Mouse (Mus musculus) intestine, embryonic 14.5 days (tissue): ENCODE results near the gene Rbm7. TPM values are rescaled to one million over a fixed set of nuclear protein-coding genes. Genes with fewer than 3 reads are reported as not detected.

Experiments
- ATAC-seq: fragments of 200-750 bp; cut with Nextera tagmentation; replicated peaks from 2 replicates; pipeline ENCODE4 v1.8.0; 2017; ENCODE audit warnings: low read depth, moderate number of reproducible peaks, moderate TSS enrichment, moderate library complexity; ENCODE audit not compliant: low FRiP score, low TSS enrichment
- DNase-seq: peaks from one replicate; pipeline ENCODE4 v3.0.0-alpha.2; 2018; ENCODE audit warnings: low spot score
- H3K27ac ChIP-seq: fragments of 300-500 bp; sonication (generic); 2 replicates; pipeline ENCODE4 v1.5.1; 2014; ENCODE audit warnings: low read depth, mild to moderate bottlenecking, control low read depth
- H3K27me3 ChIP-seq: fragments of 300-500 bp; sonication (generic); replicated peaks from 2 replicates; pipeline ENCODE4 v1.6.1; 2014; ENCODE audit warnings: low read length, control low read depth; ENCODE audit not compliant: control insufficient read depth, insufficient read depth
- H3K36me3 ChIP-seq: fragments of 300-500 bp; sonication (generic); 2 replicates; pipeline ENCODE4 v1.6.1; 2014; ENCODE audit warnings: low read length, control low read depth; ENCODE audit not compliant: control insufficient read depth, insufficient read depth
- H3K4me1 ChIP-seq: fragments of 300-500 bp; sonication (generic); replicated peaks from 2 replicates; pipeline ENCODE4 v1.6.1; 2014; ENCODE audit warnings: low read length, control low read depth, mixed read lengths; ENCODE audit not compliant: control insufficient read depth, insufficient read depth
- H3K4me2 ChIP-seq: fragments of 300-500 bp; sonication (generic); 2 replicates; pipeline ENCODE4 v1.6.1; 2014; ENCODE audit warnings: low read length
- H3K4me3 ChIP-seq: fragments of 300-500 bp; sonication (generic); 2 replicates; pipeline ENCODE4 v1.5.1; 2014; ENCODE audit warnings: low read depth, low read length, control low read depth, mixed read lengths
- H3K9ac ChIP-seq: fragments of 300-500 bp; sonication (generic); 2 replicates; pipeline ENCODE4 v1.6.1; 2014; ENCODE audit warnings: mild to moderate bottlenecking, low read length
- H3K9me3 ChIP-seq: fragments of 300-500 bp; sonication (generic); 2 replicates; pipeline ENCODE4 v1.6.1; 2016; ENCODE audit warnings: low read length, control low read depth; ENCODE audit not compliant: control insufficient read depth
- WGBS: fragments of 180-500 bp; shearing (Covaris S2); extraction: QIAGEN DNeasy Blood & Tissue Kit; methylation state at CpG from one replicate; pipeline ENCODE4 v1.1.7; 2014; 5-methylcytosine and 5-hydroxymethylcytosine counted together
- polyA plus RNA-seq: library from polyadenylated mRNA; unstranded; fragments of >200 nt; fragmentation: Nextera tagmentation; extraction: Ambion mirVana; gene quantifications from 2 replicates; pipeline ENCODE4 v1.2.1, GENCODE M21; 2014

The Rbm7 gene
- polyA plus RNA-seq, 1 experiment from 2014 or later, result 109 TPM

DNA sequence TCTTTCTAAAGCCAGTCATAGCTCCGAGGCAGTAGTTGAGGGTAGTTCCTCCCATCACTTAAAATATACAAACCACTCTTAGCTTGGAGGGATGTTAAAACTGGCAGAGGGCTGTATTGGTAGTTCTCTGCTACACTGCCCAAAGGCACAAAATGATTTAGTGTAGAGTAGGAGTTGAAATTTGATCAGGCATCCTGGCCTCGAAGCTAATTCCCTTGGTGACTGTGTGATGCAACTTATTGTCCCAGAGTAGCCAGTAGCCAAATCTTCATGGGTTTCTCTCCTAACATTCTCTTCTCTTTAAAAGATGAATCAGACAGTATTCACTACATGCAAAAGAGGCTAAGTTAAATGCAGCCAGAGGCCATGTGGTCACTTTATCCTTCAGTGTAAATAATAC, 7.9 kb upstream of the Rbm7 start:
- DNase-seq (no peak), ATAC-seq (no peak)
- no peak overlapping the region for H3K9ac ChIP-seq
- 58% methylated on average over 2 of the region's 2 CpGs for WGBS
- no peaks in the 10 kb centered on the region for H3K4me1 ChIP-seq
- H3K27ac ChIP-seq, result no peak overlapping the region
- no peaks in the 10 kb centered on the region for H3K36me3 ChIP-seq
- H3K27me3 ChIP-seq, result 0 out of 2 replicates have a peak, but pooled peaks cover 6% of the 10 kb centered on the region
- H3K4me2 ChIP-seq, result no peak overlapping the region
- H3K4me3 ChIP-seq, result no peak overlapping the region
- no peaks in the 10 kb centered on the region for H3K9me3 ChIP-seq

DNA sequence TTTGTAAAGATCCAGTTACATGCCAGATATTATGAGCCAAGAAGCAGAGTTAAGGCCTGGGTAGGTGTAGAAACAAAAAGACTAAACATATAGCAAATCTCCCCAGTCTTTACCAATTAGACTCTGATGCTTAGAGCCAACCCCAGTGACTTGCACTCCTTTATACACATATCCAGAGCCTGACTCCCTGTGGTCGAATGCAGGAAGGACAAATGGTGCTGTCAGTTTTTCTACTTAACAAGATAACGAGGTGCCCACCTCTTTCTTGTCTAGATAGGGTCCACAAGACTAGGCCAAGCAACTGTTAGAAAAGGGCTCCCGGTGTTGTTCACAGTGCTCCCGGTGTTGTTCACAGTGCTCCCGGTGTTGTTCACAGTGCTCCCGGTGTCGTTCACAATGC, 6.1 kb upstream of the Rbm7 start:
- Histone ChIP-seq H3K27ac (no peak overlapping the region), H3K9ac (no peak overlapping the region), H3K27me3 (0 out of 2 replicates have a peak, but pooled peaks cover 6% of the 10 kb centered on the region), H3K4me2 (no peak overlapping the region), H3K9me3 (no peaks in the 10 kb centered on the region), H3K36me3 (no peaks in the 10 kb centered on the region), H3K4me3 (no peak overlapping the region), H3K4me1 (no peaks in the 10 kb centered on the region)
- ATAC-seq (no peak), DNase-seq (no peak)
- WGBS, result 86% methylated on average over 7 of the region's 7 CpGs

DNA sequence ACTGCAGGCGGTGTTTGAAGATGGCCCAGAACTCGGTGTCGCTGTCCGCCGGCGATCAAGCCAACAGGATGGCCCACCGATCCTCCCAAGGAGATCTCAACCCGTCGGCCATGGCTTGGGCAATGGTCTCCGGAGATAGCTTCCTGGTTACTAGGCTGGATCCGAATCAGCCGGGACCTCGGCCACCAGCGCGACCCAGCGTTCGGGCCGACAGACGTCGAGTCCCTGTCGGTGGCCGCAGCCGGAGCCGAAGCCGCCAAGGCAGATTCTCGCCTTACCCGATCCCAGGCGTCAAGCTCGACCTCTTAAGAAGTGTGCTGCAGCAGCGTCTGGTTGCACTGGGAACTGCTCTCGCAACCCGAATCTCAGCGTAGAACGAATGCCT, 441 bp upstream of the Rbm7 start:
- Histone ChIP-seq H3K27me3 (no peaks in the 10 kb centered on the region), H3K4me2 (peak overlapping the region; percentile 67), H3K27ac (peak overlapping the region; percentile 90), H3K4me3 (peak overlapping the region; percentile 96), H3K9ac (peak overlapping the region; percentile 92), H3K4me1 (0 out of 2 replicates have a peak, but pooled peaks cover 8% of the 10 kb centered on the region), H3K36me3 (peaks cover 33% of the 10 kb centered on the region), H3K9me3 (no peaks in the 10 kb centered on the region)
- WGBS, result 3% methylated on average over 34 of the region's 34 CpGs
- DNase-seq (no peak), ATAC-seq (peak; percentile 72)

DNA sequence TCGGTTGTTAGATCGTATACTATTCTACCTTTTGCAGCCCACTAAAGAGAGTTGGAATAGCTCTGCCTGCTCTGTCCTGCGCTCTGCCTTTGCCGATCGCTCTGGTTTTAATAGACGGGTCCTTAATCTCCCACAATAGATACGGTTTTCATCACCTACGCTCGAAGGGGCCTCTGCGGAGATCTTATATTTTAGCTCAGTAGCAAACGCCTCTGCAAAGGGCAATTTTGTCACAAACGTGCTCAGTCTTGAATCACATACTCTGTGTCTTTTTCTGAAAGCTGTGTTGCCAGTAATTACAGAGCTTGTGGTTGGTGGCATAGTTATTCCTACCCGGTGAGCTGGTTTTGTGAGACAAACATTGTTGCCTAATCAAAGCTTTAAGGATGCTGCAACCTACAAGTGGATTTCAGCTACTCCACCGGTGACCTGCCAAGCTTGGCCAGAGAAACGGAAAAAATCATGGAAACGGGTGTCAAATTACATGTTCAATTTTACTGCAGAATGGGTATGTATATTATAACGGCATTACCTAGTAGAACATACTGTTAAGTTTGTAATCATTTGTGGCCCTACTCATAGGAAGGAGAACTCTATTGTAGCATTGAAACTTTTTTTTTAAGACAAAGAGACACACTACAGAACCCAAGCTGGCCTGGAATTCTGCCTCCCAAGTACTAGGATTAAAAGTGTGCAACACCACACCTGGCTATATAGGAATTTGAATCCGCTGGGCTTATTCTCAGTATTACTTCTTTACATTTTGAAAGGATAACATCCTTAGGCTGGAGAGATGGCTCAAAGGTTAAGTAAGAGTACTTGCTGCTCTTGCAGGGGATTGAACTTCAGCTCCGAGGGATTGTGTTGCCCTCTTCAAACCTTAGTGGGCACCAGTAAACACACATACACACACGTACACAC, 13.6 kb downstream of the Rbm7 start:
- H3K4me2 ChIP-seq, result peak overlapping the region; percentile 83
- H3K36me3 ChIP-seq, result peaks cover 19% of the 10 kb centered on the region; the same call in 1 of the 2 replicates
- no peaks in the 10 kb centered on the region for H3K27me3 ChIP-seq
- H3K9ac ChIP-seq, result no peak overlapping the region
- ATAC-seq (no peak), DNase-seq (peak; percentile 59)
- WGBS, result 35% methylated on average over 20 of the region's 20 CpGs
- peak overlapping the region; percentile 83 for H3K4me3 ChIP-seq
- peaks cover 5% of the 10 kb centered on the region; the same call in 1 of the 2 replicates for H3K4me1 ChIP-seq
- no peaks in the 10 kb centered on the region for H3K9me3 ChIP-seq
- H3K27ac ChIP-seq, result no peak overlapping the region

DNA sequence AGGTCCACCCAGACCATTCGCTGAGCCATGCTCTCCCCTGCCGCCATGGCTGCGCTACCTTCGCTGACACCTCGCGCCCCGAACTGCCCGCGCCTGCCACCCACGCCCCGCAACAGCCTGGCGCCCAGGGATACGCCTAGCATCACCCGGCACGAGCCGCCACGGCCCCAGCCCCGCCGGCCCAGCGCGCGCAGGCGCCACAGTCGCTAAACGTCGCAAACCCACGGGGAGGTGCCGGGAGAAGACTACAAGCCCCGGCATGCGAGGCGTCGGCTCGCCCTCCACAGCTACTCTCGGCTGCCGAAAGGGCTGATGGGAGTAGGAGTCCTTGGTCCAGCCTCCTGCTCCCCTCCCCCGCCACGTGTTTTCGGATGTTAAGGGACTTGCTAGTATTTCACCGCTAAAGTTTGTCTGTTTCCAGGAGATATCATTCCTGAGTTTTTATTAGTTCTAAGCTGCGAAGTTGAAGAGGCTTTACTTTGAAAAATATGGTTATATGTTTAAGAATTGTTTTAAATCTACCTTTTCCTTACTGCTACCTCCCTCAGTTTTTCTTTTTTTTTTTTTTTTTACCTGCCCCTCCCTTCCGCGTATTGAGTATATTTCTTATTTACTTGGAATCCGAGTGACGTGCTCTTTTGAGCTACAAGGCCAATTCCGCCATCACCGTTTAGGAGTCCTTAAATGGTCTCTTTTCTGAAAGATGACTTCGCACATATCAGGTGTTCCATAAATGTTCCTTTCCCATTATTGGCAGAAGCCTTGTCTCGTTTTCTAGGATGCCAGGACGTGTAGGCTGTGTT, 14.5 kb downstream of the Rbm7 start, which contains the start of gene Rexo2:
Gene Rexo2 (minus strand): TSS at position 213 of the 803 bp plus-strand sequence.
- WGBS, result 1% methylated on average over 48 of the region's 49 CpGs
- Histone ChIP-seq H3K4me3 (peak within 1 kb of the TSS; percentile 83), H3K36me3 (peaks cover 20% of the 10 kb centered on the region; the same call in 1 of the 2 replicates), H3K27ac (no peak within 1 kb of the TSS), H3K27me3 (no peaks in the 10 kb centered on the region), H3K4me1 (peaks cover 5% of the 10 kb centered on the region; the same call in 1 of the 2 replicates), H3K9me3 (no peaks in the 10 kb centered on the region), H3K9ac (peak within 1 kb of the TSS; percentile 69), H3K4me2 (peak within 1 kb of the TSS; percentile 83)
- peak; percentile 97 for ATAC-seq
- peak; percentile 92 for DNase-seq

DNA sequence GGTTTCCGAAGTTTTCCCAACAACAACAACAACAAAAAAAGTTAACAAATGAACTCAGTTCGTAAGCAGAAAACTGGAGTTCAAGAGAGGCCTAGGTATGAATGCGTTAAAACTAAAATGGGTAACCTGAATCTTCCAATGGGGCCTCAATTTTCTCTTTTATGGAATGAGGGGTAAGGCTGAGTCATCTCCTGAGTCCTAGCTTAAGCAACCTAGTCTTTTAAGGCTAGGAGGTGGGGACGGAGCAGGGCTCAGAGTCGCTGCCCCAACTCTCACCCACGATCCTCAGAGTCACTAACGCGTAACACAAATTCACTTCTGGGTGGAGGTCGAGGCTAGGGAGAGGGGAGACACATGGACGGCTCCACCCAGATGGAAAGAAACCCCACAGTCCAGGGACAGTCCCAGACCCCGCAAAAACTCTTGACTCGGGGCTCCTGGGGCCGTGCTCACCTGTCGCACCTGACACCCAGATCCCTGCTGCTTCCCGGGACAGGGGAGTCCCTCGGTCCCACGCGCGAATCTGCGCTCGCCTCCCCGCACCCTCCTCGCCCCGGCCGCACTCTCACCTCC, 15.2 kb downstream of the Rbm7 start:
- H3K27me3 ChIP-seq, result no peaks in the 10 kb centered on the region
- H3K9me3 ChIP-seq, result no peaks in the 10 kb centered on the region
- peak overlapping the region; percentile 69 for H3K9ac ChIP-seq
- DNase-seq (no peak), ATAC-seq (peak; percentile 67; the same call in 1 of the 2 replicates)
- peak overlapping the region; percentile 83 for H3K4me2 ChIP-seq
- H3K4me3 ChIP-seq, result peak overlapping the region; percentile 83
- WGBS, result 7% methylated on average over 25 of the region's 25 CpGs
- peaks cover 20% of the 10 kb centered on the region for H3K36me3 ChIP-seq
- no peak overlapping the region for H3K27ac ChIP-seq
- peaks cover 5% of the 10 kb centered on the region; the same call in 1 of the 2 replicates for H3K4me1 ChIP-seq

DNA sequence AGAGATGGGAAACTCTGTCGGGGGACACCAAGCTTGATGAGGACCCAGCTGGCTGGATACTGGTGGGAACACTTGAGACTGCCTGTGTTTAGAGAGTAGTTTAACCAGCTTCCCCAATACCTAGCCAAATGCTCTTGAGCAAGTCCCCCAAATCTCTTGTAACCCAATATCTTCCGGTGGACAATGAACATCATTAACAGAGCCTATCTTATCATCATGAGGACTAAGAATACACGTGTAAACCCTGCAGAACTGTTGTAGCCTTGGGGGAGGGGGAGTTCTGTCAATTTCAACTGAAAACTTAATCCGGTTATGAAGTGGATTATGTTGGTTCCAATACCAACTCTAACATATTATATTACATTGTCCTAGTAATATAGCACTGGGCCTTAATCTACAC, 16.3 kb downstream of the Rbm7 start:
- H3K27me3 ChIP-seq, result no peaks in the 10 kb centered on the region
- no peak overlapping the region for H3K4me3 ChIP-seq
- WGBS, result 87% methylated on average over 4 of the region's 4 CpGs
- no peak overlapping the region for H3K4me2 ChIP-seq
- ATAC-seq, result no peak
- H3K4me1 ChIP-seq, result peaks cover 5% of the 10 kb centered on the region; the same call in 1 of the 2 replicates
- DNase-seq, result no peak
- no peak overlapping the region for H3K27ac ChIP-seq
- H3K36me3 ChIP-seq, result peaks cover 25% of the 10 kb centered on the region
- no peak overlapping the region for H3K9ac ChIP-seq
- no peaks in the 10 kb centered on the region for H3K9me3 ChIP-seq
